Mouse (Mus musculus) small intestine, adult 2 months (tissue): Measurements from ENCODE around the gene Cdca8.

Source experiments
- CTCF ChIP-seq: fragments of 200-500 bp; IDR thresholded peaks from 2 replicates; pipeline ENCODE4 v1.5.1; 2012; ENCODE audit warnings: low read depth, mild to moderate bottlenecking, control low read depth, inconsistent platforms, low read length, moderate library complexity, mixed read lengths; ENCODE audit not compliant: insufficient replicate concordance, insufficient read length; ENCODE audit errors: extremely low read depth
- POLR2A ChIP-seq: fragments of 200-500 bp; IDR thresholded peaks from 2 replicates; pipeline ENCODE4 v1.6.1; 2012; ENCODE audit warnings: low read depth, mild to moderate bottlenecking, control low read depth, inconsistent platforms, low read length, moderate library complexity

DNA sequence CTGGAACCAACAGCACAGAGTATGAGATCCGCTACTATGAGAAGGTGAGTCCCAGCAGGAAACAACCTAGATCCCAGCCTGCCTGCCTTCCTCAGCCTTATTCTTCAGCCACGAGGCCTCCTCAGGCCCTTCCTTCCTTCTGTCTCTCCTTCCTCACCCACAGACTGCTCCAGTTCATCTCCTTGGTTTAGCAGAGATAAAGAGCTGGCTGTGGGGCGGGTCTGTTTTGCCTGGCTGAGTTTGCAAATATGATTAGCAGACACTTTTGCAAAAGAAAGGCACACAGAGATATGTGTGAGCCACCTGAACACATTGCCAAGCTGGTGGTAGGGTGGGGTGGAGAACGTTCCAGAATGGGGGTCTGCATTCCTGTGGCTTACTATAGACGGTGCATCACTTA is 39.2 kb downstream of the Cdca8 start:
- no peak for TF ChIP-seq POLR2A
- no peak for TF ChIP-seq CTCF
